Mouse (Mus musculus): Measurements from ENCODE around the gene A030014E15Rik.
"Not testable (repeated sequence)": the region's sequence is repeated elsewhere in the genome, so short reads cannot be mapped to it uniquely, and the experiment has no call there.

Gene A030014E15Rik

DNA sequence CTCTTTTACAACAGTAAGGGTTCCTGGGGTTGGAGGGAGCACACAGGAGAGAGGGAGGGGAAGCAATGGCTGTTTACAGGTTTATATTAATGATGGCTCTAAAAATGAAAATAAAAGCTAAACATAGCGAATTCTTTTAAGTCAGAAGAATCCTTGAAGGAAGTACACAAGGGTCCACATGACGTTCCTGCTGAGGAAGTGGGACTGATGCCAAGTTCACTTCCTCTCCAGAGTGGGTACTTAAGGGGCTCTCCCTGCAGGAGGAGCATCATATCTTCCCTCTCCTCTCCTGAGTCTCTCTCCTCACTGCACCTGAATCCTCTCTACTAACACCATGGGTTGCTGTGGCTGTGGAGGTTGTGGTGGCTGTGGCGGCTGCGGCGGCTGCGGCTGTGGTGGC lies at the start of gene A030014E15Rik:
Gene A030014E15Rik (plus strand): TSS at position 268 of the 400 bp plus-strand sequence.
- DNase-seq: no peak

DNA sequence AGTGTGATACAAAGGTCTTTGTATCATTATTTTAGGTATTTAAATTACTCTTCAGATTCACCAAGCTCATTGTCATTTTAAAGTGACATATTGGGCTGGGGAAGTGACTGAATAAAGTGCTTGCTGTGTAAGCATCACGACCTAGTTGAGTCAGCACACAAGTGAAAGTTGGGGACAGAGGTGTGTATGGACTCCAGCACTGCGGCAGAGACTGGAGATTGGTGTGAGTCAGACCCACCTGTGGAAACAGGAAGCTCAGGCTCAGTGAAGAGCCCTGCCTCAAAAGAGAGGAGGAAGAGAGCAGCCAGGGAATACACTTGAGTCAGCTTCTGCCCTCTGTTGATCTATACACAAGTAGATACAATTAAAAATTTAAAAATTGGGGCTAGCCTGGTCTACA lies 45.5 kb upstream of the A030014E15Rik start:
- no peak for DNase-seq

DNA sequence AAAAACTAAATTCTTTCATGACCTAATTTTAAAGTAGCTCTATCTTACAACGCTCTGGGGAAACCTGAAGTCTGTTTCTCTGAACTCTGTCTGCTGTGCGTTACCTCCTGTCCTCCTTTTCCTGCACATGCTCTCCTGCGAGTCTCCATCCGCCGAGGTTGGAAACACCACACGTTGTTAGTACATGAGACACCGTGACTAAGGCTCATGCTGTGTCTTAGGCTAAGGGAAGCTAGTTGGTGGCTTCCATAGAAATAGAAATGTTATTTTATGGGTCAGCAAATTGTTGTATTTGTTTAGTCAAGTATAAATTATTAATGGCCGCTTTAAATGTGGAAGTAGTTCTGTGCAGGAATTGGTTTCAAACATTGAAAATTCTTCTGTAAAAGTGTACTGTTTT lies 44.5 kb upstream of the A030014E15Rik start:
- no peak for DNase-seq

DNA sequence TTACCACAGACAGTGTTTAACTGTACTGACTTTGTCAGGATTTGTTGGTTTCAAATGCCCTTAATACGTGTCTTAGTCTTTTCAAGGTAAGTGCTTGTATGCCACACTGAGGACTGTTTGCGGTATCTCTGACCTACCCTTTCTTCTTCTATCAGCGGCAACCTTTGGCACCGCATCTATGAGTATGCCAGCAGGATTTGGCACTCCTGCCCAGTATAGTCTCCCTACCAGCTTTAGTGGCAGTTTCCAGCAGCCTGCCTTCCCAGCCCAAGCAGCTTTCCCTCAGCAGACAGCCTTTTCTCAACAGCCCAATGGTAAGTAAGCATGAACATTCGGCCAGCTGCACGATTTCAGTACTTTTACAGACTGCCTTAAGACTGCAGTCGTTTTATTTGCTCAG lies 31.4 kb upstream of the A030014E15Rik start:
- peak; percentile 68 to 70 for DNase-seq

DNA sequence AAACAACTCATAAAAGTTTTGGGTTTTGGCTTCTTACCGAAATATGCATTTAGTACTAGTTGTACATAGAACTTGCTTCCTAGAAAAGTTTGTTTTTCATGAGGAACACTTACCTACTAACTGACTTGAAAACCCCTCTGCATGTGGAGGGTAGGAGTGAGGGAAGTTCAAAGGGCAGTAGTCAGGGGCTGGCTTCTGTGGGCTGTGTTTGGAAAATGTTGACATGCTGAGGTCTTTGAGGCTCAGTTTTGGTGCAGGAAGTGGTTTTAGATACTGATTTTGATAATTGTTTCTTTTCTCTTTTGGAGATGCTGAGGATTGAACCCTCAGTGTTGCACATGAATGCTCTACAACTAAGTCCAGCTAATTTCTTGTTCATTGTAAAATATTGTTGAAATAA lies 24.1 kb upstream of the A030014E15Rik start:
- DNase-seq: no peak

DNA sequence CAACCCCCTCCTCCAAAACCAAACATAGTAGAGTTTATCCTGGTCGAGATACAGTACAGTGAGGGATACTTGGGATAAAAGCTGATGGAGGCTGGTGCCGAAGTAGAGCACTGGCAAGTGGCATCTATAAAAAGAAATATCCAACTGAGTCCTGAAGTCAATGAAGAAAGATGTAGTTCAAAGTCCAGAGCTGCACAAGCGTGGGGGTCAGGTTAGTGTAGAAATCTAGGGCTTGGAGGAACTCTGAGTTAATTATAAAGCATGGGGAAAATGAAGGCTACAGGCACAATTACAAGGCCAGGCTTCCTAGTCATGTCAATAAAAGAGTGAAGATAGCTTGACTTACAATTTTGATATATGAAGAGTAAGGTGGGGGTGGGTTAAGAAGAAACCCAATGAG lies 23.5 kb upstream of the A030014E15Rik start:
- no peak for DNase-seq

DNA sequence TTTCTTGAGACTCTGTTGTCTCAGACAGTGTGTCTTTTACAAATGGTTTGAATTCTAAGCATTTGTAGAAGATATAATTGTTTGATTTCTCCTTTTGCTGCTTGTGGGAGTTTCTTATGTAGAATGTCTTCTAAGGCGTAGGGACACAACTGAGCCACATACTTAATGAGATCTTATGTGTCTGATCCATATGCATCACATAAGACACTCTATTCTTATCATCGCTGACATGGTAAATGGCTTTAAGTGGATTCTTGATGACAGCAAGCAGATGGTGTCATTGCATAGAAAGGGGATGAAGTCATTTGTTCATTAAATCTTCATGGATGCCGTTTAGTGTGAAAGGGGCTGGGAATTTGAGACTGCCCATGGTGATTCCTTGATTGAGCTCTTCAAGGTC lies 18.8 kb upstream of the A030014E15Rik start:
- DNase-seq: no peak

DNA sequence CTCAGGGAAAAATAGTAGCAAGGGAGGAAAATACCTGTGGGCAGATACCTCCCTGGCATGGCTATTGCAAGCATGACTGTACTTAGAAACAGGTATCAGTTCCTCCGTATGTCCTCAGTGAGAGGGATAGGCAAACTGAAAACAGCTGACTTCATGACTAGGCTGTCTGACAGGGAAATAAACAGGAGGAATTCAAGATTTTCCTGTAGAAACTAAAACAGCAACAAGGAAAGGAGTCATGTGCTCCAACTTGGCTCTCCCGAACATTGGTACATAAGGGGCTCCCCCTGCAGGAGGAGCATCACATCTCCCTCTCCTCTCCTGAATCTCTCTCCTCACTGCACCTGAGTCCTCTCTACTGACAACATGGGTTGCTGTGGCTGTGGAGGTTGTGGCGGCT lies 11.7 kb upstream of the A030014E15Rik start, which contains the start of gene A030005L19Rik:
Gene A030005L19Rik (plus strand): TSS at position 301 of the 400 bp plus-strand sequence.
- no peak for DNase-seq

DNA sequence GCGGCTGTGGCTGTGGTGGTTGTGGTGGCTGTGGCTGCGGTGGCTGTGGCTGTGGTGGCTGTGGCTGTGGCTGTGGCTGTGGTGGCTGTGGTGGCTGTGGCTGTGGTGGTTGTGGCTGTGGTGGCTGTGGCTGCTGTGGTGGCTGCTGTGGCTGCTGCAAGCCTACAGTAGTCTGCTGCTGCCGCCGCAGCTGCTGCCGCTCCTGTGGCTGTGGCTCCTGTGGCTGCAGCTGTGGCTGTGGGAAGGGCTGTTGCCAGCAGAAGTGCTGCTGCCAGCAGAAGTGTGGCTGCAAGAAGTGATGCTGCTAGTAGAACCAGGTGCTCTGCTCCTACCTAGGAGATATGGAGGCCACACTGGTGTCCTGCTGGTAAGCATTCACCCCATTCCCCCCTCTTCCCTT lies 11.3 kb upstream of the A030014E15Rik start:
- not testable (repeated sequence) for DNase-seq

DNA sequence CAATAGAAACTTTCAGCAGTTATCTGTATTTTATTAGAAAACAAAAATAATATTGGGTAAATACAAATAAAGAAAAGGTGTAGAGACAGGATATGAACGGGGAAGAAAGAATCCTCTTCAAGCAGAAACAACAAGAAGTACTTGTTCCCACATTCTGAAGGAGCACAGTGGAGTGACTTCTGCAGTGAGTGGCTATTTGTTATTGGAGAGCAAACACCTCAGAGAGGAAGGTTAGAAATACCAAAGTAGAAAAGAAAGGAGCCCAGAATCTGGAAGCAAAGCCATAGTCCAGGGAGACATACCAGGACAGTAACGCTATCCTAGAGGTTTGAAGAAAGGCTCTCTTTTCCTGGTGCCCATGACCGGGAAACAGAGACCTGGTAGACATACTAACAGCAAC lies 5.8 kb downstream of the A030014E15Rik start:
- DNase-seq: not testable (repeated sequence)

DNA sequence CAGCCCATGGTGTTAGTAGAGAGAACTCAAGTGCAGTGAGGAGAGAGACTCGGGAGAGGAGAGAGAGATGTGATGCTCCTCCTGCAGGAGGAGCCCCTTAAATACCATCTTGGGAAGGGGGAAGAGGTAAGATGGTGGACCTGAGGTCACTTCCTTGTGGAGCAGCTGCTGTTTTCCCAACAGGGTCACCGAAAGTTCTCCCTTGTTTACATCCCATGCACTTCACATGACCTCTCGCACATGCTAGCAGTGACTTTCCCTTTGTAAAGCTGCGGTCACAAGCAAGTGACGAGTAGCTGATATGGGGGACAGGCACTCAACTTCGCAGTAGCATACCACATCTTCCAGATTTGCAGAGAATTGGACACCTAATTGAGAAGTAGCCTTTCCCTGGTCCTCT lies 6.6 kb downstream of the A030014E15Rik start, which contains the start of gene Gm6217:
Gene Gm6217 (minus strand): TSS at position 74 of the 400 bp plus-strand sequence.
- not testable (repeated sequence) for DNase-seq

DNA sequence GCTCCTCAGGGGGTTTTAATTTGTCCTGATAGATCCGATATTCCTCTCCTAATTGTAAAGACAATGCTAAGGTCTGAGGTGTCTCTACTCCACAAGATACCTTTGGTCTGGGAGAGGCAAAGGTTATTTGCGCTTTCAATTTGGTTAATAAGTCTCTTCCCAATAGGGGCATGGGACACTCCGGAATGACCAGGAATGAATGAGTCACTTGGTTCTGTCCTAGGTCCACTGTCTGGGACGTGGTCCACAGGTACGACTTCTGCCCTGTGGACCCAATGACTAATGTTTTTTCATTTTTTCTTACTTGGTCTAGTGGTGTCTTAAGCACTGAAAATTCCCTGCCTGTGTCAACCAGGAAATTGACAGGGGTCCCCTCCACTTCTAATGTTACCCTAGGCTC lies 13.9 kb downstream of the A030014E15Rik start:
- DNase-seq: no peak

DNA sequence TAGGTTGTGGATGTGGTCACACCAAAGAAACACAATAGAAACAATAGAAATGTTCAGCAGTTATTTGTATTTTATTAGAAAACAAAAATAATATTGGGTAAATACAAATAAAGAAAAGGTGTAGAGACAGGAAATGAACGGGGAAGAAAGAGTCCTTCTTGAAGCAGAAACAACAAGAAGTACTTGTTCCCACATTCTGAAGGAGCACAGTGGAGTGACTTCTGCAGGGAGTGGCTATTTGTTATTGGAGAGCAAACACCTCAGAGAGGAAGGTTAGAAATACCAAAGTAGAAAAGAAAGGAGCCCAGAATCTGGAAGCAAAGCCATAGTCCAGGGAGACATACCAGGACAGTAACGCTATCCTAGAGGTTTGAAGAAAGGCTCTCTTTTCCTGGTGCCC lies 17.8 kb downstream of the A030014E15Rik start:
- not testable (repeated sequence) for DNase-seq

DNA sequence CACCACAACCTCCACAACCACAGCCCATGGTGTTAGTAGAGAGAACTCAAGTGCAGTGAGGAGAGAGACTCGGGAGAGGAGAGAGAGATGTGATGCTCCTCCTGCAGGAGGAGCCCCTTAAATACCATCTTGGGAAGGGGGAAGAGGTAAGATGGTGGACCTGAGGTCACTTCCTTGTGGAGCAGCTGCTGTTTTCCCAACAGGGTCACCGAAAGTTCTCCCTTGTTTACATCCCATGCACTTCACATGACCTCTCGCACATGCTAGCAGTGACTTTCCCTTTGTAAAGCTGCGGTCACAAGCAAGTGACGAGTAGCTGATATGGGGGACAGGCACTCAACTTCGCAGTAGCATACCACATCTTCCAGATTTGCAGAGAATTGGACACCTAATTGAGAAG lies 18.6 kb downstream of the A030014E15Rik start, which contains the start of gene A030003K21Rik:
Gene A030003K21Rik (minus strand): TSS at position 94 of the 400 bp plus-strand sequence.
- DNase-seq: not testable (repeated sequence)

DNA sequence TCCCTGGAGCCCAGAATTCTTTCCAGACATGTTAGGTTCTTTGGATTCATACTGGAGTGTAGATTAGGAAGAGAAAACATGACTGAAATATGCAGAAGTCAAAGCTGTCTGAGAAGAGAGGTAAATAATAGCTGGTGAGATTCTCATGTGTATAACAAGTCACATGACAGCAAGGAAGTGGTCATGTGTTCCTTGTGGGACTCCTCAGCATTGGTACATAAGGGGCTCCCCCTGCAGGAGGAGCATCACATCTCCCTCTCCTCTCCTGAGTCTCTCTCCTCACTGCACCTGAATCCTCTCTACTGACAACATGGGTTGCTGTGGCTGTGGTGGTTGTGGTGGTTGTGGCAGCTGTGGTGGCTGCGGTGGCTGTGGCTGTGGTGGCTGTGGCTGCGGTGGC lies 21.3 kb downstream of the A030014E15Rik start:
- DNase-seq: not testable (repeated sequence)

DNA sequence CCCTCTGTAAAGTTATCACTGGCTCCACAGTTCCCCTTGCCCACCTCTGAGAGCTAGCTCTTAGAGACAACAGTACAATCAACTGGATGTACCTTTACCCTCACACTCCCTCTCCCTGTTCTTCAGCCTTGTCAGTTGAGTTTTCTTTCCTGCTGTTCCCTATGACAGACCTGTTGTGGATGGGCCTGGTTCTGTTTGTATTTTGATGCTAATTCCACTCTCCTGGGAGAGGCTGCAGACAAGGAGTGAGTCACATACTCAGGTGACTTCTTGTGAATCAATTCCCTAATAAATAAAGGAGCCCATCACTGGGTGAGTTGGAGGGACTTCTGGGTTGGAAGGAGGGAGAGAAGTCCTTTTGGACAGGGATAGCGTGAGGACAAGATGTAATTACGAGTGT lies 23.9 kb downstream of the A030014E15Rik start:
- DNase-seq: no peak

DNA sequence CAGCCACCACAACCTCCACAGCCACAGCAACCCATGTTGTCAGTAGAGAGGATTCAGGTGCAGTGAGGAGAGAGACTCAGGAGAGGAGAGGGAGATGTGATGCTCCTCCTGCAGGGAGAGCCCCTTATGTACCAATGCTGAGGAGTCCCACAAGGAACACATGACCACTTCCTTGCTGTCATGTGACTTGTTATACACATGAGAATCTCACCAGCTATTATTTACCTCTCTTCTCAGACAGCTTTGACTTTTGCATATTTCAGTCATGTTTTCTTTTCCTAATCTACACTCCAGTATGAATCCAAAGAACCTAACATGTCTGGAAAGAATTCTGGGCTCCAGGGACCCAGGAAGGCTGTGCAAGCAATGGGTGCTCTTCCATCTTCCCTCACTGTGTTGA lies 31.2 kb downstream of the A030014E15Rik start, which contains the start of gene Gm7544:
Gene Gm7544 (minus strand): TSS at position 101 of the 400 bp plus-strand sequence.
- DNase-seq: not testable (repeated sequence)

DNA sequence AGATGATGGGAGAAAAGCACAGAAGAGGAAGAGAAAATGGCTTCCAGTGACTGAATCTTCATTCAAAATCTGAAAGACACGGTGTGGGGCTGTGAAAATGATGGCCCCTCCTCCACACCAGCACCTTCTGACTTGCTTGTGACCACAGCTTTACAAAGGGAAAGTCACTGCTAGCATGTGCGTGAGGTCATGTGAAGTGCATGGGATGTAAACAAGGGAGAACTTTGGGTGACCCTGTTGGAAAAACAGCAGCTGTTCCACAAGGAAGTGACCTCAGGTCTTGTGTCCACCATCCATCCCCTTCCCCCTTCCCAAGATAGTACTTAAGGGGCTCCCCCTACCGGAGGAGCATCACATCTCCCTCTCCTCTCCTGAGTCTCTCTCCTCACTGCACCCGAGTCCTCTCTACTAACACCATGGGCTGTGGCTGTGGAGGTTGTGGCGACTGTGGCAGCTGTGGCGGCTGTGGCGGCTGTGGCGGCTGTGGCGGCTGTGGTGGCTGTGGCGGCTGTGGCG lies 35.2 kb downstream of the A030014E15Rik start, which contains the start of gene Gm47955:
Gene Gm47955 (plus strand): TSS at position 417 of the 516 bp plus-strand sequence.
- DNase-seq: no peak

DNA sequence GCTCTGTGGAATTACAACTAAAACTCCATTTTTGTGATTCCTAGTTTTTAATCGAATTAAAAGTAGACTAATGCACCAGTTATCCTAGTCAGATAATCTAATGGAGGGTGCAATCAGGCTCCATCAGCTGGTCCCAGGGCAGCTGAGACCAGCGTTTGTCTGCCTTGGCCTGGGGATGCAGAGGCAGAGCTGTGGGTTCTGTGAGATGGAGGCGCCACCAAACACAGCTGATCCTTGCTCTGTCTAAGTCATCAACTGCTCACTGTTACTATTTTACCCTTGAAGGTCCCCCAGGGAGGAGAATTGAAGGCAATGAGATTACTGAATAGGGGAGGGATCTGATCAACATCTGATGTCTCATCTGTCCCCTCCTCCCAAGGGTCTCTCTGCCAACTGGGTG lies 41.7 kb downstream of the A030014E15Rik start:
- DNase-seq: no peak

DNA sequence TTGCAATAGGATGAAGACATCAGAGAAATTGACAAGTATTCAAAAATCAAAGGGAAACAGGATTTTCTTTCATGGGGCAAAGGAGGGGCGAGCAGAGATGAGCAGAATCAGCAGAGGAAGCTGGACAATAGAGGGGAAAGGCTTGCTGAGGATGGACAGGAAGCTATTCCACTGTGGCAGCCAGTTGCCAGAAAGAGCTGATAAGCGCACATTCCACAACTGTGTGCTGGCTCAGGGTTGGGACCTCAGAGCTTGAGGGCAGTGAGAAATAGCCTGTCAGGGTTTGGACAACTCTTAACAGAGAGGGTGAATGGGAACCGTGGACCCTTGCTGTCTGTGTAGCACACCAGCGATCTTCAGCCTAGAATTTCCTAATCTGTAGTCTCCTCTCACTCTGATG lies 47.3 kb downstream of the A030014E15Rik start:
- DNase-seq: no peak

DNA sequence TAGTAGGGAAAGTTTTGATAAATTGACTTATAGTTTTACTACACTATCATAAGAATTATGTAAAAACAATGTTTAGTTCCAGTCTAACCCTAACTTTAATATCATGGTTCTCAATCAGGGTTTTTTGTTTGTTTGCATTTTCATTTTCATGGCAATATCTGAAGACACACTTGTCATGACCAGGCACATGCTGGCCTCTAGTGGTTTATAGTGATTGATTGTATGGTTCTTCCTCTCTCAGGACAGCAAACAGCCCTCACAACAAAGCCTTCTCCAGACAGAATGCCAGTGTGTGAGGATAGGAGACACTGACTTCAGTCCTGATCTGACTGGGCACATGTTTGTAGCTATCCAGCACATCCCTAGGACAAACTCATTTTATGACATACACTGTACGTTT lies 48.5 kb downstream of the A030014E15Rik start:
- DNase-seq: peak in 1 of 2 experiments; percentile 4

DNA sequence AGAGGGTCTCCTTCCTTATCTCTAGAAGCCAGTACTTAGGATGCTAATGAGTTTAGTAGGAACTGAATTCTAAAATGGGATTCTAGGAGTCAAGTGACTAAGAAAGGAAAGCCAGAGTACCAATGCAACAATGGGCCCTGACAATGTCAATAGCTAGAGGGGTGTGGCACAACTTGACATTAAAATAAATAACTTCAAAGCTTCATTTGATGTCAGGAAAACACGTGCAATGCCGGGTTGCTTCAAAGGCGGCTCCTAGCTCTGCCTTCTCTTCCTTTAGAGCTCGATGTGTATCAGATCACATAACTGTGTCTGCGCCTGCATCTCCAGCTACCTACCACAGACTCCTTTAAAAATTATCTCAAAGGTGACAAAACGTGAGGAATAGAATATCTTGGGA lies 49.2 kb downstream of the A030014E15Rik start:
- no peak for DNase-seq

DNA sequence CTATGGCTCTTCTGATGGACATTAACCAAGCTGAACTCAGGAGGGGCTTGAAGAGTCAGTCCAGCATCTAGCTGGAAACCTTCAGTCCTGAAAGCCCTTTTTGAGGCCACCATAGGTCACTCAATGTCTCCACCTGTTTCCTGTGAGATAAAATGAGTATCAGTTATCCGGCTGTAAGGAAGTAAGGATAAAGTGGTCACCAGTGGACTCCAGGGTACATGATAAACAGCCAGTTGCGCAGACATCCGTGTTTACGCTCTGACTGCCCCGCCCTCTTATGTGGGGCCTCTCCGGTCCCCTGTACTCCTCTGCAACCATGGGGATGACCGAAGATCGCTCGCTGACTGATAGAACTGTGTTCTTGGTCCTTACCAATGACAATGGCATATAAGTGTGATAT lies 49.6 kb downstream of the A030014E15Rik start:
- DNase-seq: no peak

Data from cerebellum, postnatal 14 days (tissue).